Mouse (Mus musculus): ENCODE measurements at regions not wholly inside any gene's neighbourhood (a gene's known extent, or its start where the extent isn't known, plus 50 kb on each side); places are given as distances from the start of the nearest gene placed in this dataset.

DNA sequence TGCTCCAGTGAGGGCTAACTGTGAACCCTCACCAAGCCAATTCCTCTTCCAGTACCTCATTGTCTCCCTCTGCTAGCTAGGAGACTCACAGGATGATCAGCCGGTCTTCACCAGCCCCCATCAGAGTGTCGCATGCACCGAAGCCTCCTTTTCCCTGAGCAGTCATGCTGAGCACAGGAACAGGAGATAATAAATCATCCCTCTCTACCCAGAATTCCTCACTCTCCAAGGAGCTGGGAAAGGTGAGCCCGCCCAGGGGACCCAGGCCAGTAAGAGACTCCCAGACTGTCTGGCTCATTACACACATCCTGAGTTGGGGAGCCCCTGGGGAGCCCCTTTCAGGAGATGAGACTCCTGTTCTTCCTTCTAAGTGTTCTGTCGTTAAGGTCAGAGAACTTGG, 171.7 kb downstream of the Cartpt start:
- no peak for TF ChIP-seq CTCF (IDR thresholded peaks at IDR 0.05; ENCODE audit: borderline replicate concordance, extremely low read depth, insufficient read depth, insufficient read length)
- TF ChIP-seq POLR2A (IDR thresholded peaks at IDR 0.05; ENCODE audit: borderline replicate concordance, extremely low read depth, insufficient read depth, insufficient read length, poor library complexity, severe bottlenecking), result no peak

Measured in brain, embryonic 14.5 days (tissue).